Mouse (Mus musculus) cerebellum, adult 2 months (tissue): ENCODE results near the gene Slc25a23.

Experiments used
- CTCF ChIP-seq: fragments of 200-500 bp; IDR thresholded peaks from 2 replicates; pipeline ENCODE4 v1.5.1; 2011; ENCODE audit warnings: low read depth, mild to moderate bottlenecking, control low read depth, low read length, moderate library complexity, borderline replicate concordance; ENCODE audit not compliant: insufficient read depth
- POLR2A ChIP-seq: fragments of 200-500 bp; IDR thresholded peaks from 2 replicates; pipeline ENCODE4 v1.6.1; 2011; ENCODE audit warnings: low read length, control low read depth, borderline replicate concordance; ENCODE audit not compliant: insufficient read depth

DNA sequence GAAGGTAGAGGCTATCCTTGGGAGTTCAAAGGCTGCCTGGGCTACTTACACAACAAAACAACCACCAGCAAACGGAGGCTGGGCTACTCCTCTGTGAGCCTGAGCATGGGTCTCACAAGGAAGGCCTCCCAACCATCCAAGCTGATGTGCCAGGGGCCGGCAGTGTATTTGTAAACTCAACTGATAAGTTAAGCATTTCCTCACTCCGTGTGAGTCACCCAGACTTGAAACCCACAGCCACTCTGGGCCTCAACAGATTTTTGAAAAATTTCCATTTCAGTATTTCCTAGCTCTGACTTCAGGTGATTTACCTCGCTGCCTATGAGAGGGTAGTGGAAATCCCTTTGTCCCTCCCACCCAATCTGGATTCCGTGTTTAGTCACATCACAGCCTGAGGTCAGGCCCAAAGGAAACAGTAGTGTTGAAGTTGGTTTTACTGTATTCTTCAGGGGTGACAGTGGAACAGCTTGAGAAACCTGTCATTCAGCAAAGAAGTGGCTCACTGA lies 49.1 kb upstream of the Slc25a23 start:
- TF ChIP-seq CTCF, result no peak
- no peak for TF ChIP-seq POLR2A
